Mouse (Mus musculus) lung, adult 2 months (tissue): ENCODE results near the gene Kmt5c. TPM values are rescaled to one million over a fixed set of nuclear protein-coding genes. Genes with fewer than 3 reads are reported as not detected.
"Not testable (repeated sequence)": the region's sequence is repeated elsewhere in the genome, so short reads cannot be mapped to it uniquely, and the experiment has no call there.

ENCODE experiments used
- DNase-seq: peaks from one replicate; pipeline ENCODE4 v3.0.0; 2022
- H3K4me1 ChIP-seq: fragments of 200-500 bp; 2 replicates; pipeline ENCODE4 v1.6.1; 2011; ENCODE audit warnings: low read length; ENCODE audit not compliant: control insufficient read depth, insufficient read depth
- H3K4me3 ChIP-seq: fragments of 200-500 bp; replicated peaks from 2 replicates; pipeline ENCODE3; 2011; ENCODE audit warnings: low read depth, mild to moderate bottlenecking, control low read depth, low read length; ENCODE audit errors: extremely low read depth
- CTCF ChIP-seq: fragments of 200-500 bp; IDR thresholded peaks from 2 replicates; pipeline ENCODE4 v1.5.1; 2011; ENCODE audit warnings: mild to moderate bottlenecking, low read length, control low read depth; ENCODE audit not compliant: insufficient read depth
- POLR2A ChIP-seq: fragments of 200-500 bp; IDR thresholded peaks from 2 replicates; pipeline ENCODE4 v1.6.1; 2011; ENCODE audit warnings: low read depth, mild to moderate bottlenecking, control low read depth, low read length, borderline replicate concordance; ENCODE audit errors: extremely low read depth
- WGBS: fragments of 180-500 bp; shearing (Covaris S2); methylation state at CpG from one replicate; pipeline ENCODE4 v1.1.7; 2018; 5-methylcytosine and 5-hydroxymethylcytosine counted together
- polyA plus RNA-seq: library from polyadenylated mRNA; depleted of rRNA; stranded (reverse); fragments of >200 nt; gene quantifications from 2 replicates; pipeline ENCODE4 v1.2.3, GENCODE M21; 2012

The Kmt5c gene
- polyA plus RNA-seq, 1 experiment, result 104 TPM

GRCm38 (mm10) chr7:4782130-4782529 is 42.2 kb downstream of the Kmt5c start:
- no peak for TF ChIP-seq POLR2A
- no peak for TF ChIP-seq CTCF
- WGBS, result 39% methylated on average over 3 of the region's 3 CpGs
- H3K4me3 ChIP-seq, result no peak overlapping the region
- H3K4me1 ChIP-seq, result no peaks in the 10 kb centered on the region
- no peak for DNase-seq

- TF ChIP-seq POLR2A (no peak), CTCF (no peak)
- no peaks in the 10 kb centered on the region for H3K4me1 ChIP-seq
- no peak within 1 kb of the TSS for H3K4me3 ChIP-seq
- DNase-seq, result no peak
- WGBS, result 79% methylated on average over 2 of the region's 2 CpGs
These were observed 42.8 kb downstream of the Kmt5c start, which contains the start of the genes Il11 and Tmem190 for GRCm38 (mm10) chr7:4782759-4783158. Gene Il11, minus strand, starts transcription at chr7:4782859. Gene Tmem190, plus strand, starts transcription at chr7:4782937.

- TF ChIP-seq POLR2A (no peak), CTCF (no peak)
- Histone ChIP-seq H3K4me3 (no peak overlapping the region), H3K4me1 (peaks cover 5% of the 10 kb centered on the region; the same call in 1 of the 2 replicates)
- no peak for DNase-seq
- 77% methylated on average over 14 of the region's 14 CpGs for WGBS
These were observed 43.9 kb downstream of the Kmt5c start for GRCm38 (mm10) chr7:4783667-4784268.

- peak overlapping the region; percentile 82 for H3K4me3 ChIP-seq
- no peak for TF ChIP-seq CTCF
- TF ChIP-seq POLR2A, result peak; percentile 44; the same call in 1 of the 2 replicates
- H3K4me1 ChIP-seq, result peaks cover 10% of the 10 kb centered on the region
- DNase-seq, result peak; percentile 82
- 1% methylated on average over 64 of the region's 64 CpGs for WGBS
These were observed 48.9 kb downstream of the Kmt5c start for GRCm38 (mm10) chr7:4788499-4789435.

GRCm38 (mm10) chr7:4789436-4789935 is 49.6 kb downstream of the Kmt5c start, which contains the start of gene Tmem238:
Gene Tmem238, minus strand, starts transcription at chr7:4789656.
- Histone ChIP-seq H3K4me1 (peaks cover 13% of the 10 kb centered on the region), H3K4me3 (peak within 1 kb of the TSS; percentile 82)
- TF ChIP-seq CTCF (no peak), POLR2A (peak; percentile 67; the same call in 1 of the 2 replicates)
- no peak for DNase-seq
- 9% methylated on average over 40 of the region's 40 CpGs for WGBS

- DNase-seq, result peak; percentile 91
- under 1% methylated on average over 54 of the region's 54 CpGs for WGBS
These were observed 52.6 kb downstream of the Kmt5c start, which contains the start of gene Rpl28 for GRCm38 (mm10) chr7:4792278-4793212. Gene Rpl28, plus strand, starts transcription at chr7:4792874.

GRCm38 (mm10) chr7:4793248-4793647 is 53.3 kb downstream of the Kmt5c start:
- Histone ChIP-seq H3K4me3 (peak overlapping the region; percentile 84), H3K4me1 (peaks cover 13% of the 10 kb centered on the region)
- DNase-seq, result not testable (repeated sequence)
- WGBS, result under 1% methylated on average over 31 of the region's 31 CpGs

More at GRCm38 (mm10) chr7:4792278-4793212, 52.6 kb downstream of the Kmt5c start, which contains the start of gene Rpl28:
- TF ChIP-seq CTCF (no peak), POLR2A (peak; percentile 93)
- Histone ChIP-seq H3K4me3 (peak within 1 kb of the TSS; percentile 84), H3K4me1 (peaks cover 13% of the 10 kb centered on the region)

GRCm38 (mm10) chr7:4793674-4794073 is 53.8 kb downstream of the Kmt5c start:
- H3K4me3 ChIP-seq, result peak overlapping the region; percentile 84
- H3K4me1 ChIP-seq, result peaks cover 8% of the 10 kb centered on the region
- TF ChIP-seq CTCF (no peak), POLR2A (no peak)
- DNase-seq, result no peak
- 35% methylated on average over 4 of the region's 4 CpGs for WGBS
